Mouse (Mus musculus): Measurements from ENCODE around the gene Olfr1380.
A peak's percentile ranks its signal among the peaks of the same experiment; 100 is the strongest.
"Not testable (repeated sequence)": the region's sequence is repeated elsewhere in the genome, so short reads cannot be mapped to it uniquely, and the experiment has no call there.

Gene Olfr1380

DNA sequence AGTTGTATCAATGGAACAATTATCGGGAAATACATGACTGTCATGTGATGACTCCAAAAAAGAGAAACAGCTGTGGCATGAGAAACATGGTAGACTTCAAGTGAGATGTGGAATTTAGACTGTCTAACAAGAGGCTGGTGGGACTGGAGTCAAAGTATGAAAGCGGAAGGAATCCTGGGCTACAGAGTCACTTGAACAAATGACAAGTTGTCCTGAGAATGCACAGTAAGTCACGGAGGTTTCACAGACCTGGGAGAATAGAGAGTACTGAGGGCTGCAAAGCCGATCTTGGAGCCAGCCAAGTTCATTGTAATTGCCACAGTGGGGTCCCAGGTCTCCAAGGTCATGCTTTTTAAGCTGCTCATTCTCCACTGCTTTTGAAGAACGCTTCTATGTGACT, at the start of gene Olfr1380:
Gene Olfr1380, plus strand, starts transcription at position 301 of the 400 bp plus-strand sequence.
- ATAC-seq (ENCODE audit: low TSS enrichment) = not testable (repeated sequence)

DNA sequence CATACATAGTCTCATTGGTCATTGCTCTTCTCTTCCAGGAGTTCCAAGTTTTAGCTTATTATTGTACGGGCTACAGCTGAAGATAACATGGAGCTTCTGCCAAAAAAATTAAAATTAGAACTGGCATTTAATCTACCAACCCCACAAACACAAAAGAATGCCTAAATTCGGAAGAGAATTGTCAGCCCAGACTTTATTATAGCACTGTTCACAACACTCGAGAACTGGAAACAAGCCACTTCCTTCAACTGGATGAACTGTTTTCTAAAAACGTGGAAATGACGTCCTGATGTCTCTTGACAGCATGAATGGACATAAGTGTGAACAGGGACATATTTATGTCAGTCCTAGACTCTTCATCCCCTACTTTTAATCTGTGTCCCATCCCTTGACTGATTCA, 38.6 kb upstream of the Olfr1380 start:
- ATAC-seq (ENCODE audit: low TSS enrichment) = peak; percentile 78

DNA sequence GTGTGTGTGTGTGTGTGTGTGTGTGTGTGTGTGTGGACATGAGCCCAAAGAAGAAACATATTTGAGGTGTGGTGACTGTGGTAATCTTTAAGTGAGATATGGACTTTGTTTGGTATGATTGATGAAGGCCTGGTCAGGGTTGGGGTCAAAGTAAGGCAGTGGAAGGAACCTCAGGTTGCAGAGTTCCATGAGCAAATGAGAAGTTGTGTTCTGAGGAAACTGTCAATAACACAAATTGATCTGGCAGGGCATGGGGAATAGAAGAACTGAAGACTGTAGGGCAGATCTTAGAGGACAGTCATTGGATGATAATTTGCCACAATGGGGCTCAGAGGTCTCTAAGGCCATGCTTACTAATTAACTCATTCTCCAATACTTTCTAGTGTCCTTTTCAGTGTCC, 37.3 kb upstream of the Olfr1380 start, which contains the start of gene Olfr1383:
Gene Olfr1383, plus strand, starts transcription at position 301 of the 400 bp plus-strand sequence.
- no peak for ATAC-seq (ENCODE audit: low TSS enrichment)

DNA sequence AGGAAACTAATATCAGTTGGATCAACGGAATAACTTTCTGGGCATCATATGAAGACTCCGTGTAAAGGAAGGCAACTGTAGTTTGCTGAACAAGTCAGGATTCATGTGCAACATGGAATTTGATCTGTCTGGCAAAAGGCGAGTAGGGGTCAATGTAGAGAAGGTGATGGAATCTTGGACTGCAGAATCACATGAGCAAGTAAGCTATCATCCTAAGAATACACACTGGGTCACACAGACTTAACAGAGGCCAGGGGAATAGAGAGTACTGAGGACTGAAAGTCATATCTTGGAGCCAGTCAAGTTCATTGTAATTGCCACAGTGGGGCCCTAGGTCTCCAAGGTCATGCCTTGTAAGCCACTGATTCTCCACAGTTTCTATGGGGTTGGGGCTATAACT, 28.7 kb upstream of the Olfr1380 start, which contains the start of gene Olfr1382:
Gene Olfr1382, plus strand, starts transcription at position 301 of the 400 bp plus-strand sequence.
- no peak for ATAC-seq (ENCODE audit: low TSS enrichment)

DNA sequence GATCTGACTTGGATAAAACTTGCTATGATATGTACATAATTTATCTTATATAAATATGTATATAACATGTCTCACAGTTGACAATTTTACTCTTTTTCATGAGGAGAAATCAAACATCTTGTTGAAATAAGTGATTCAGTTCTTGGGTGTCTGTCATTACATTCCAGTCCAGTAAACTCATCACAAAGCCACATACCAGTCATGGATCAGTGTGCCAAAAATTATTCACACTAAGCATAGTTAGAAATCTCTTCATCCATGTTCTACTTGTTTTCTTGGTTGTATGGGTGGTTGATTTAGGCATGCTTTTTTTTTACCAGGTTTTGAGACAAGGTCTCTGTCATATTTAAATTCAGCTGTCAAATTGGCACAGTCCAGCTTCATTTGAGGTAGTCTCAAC, 23.9 kb upstream of the Olfr1380 start:
- ATAC-seq (ENCODE audit: low TSS enrichment) = no peak

DNA sequence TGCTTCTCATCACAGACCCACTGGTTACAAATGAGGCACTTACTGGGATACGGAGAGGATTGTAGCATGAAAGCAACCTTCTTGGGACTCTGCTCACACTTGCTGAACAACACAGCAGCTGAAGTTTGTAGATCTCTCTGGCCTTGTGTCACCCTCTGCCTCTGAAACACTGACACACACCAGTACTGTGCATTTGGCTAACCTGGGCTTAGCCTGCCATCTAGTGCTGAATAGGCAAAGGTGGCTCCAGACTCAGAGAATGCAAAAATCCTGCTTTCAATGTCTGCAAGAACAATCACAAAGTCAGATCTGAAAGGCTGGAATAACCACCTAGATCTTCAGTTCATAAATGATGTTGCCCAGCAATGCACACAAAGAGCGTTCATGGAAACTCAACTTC, 20.0 kb upstream of the Olfr1380 start:
- ATAC-seq (ENCODE audit: low TSS enrichment) = peak; percentile 99

DNA sequence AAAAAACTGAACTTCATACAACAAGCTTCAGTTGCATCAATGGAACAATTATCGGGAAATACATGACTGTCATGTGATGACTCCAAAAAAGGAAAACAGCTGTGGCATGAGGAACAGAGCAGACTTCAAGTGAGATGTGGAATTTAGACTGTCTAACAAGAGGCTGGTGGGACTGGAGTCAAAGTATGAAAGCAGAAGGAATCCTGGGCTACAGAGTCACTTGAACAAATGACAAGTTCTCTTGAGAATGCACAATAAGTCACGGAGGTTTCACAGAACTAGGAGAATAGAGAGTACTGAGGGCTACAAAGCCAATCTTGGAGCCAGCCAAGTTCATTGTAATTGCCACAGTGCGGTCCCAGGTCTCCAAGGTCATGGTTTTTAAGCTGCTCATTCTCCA, 13.5 kb upstream of the Olfr1380 start, which contains the start of gene Olfr1381:
Gene Olfr1381, plus strand, starts transcription at position 301 of the 400 bp plus-strand sequence.
- not testable (repeated sequence) for ATAC-seq (ENCODE audit: low TSS enrichment)

DNA sequence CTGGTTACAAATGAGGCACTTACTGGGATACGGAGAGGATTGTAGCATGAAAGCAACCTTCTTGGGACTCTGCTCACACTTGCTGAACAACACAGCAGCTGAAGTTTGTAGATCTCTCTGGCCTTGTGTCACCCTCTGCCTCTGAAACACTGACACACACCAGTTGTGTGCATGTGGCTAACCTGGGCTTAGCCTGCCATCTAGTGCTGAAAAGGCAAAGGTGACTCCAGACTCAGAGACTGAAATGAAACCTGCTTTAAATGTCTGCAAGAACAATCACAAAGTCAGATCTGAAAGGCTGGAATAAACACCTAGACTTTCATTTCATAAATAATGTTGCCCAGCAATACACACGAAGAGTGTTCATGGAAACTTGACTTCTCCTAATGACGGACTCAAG, 2.6 kb upstream of the Olfr1380 start:
- ATAC-seq (ENCODE audit: low TSS enrichment) = peak; percentile 73; the same call in 1 of the 2 replicates

DNA sequence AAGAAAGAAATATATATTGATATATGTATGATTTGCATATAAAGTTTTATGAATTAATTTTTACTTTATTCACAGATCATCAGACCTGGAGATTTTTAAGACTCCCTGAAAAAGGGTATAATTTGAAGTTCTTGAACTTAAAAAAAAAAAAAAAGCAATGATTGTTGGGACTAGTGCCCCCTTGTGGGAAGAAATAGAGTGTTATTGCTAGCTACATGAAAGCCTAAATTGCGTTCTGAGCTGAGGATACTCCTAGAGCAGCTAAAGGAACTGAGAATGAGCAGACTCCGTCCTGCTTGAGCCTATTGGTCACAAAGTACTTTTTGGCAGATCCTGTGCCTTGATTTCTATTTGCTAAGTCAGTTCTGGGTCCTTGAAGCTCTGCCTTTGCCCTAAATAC, 18.4 kb downstream of the Olfr1380 start:
- peak; percentile 52; the same call in 1 of the 2 replicates for ATAC-seq (ENCODE audit: low TSS enrichment)

DNA sequence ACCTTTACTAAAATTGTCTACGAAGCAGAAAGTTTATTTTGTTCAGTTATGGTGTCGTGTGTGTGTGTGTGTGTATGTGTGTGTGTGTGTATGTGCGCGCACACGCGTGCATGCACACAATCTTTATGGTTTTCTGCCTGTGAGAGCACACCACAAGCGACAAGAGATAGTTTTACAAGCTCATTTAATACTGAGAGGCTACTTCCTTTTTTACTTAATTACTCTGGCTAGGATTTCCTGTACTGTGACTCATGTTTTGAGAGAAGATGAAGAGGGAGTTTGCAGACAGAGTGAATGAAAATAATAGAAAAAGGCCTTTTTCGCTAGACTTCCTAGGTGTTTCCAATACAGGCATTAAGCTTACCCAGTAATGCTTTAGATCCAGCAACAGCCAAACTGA, 23.8 kb downstream of the Olfr1380 start:
- ATAC-seq (ENCODE audit: low TSS enrichment) = not testable (repeated sequence)

DNA sequence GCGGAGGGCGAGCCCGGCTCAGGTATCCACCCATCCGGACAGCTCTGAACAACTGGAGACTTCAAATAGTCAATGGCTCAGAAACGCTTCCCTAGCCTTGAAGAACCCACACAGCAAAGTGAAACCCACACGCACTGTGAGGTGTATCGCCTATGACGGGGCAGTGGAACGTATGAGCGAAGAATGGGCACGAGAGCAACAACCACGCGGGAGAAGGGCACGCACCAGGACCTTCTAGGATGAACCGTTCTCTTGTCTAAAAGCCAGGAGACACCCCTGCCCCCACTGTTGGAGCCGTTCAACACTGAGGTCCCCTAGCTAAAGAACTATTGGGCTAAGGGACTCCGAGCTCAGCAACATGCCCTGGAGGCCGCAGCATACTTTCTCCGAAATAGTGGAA, 33.5 kb downstream of the Olfr1380 start:
- no peak for ATAC-seq (ENCODE audit: low TSS enrichment)

DNA sequence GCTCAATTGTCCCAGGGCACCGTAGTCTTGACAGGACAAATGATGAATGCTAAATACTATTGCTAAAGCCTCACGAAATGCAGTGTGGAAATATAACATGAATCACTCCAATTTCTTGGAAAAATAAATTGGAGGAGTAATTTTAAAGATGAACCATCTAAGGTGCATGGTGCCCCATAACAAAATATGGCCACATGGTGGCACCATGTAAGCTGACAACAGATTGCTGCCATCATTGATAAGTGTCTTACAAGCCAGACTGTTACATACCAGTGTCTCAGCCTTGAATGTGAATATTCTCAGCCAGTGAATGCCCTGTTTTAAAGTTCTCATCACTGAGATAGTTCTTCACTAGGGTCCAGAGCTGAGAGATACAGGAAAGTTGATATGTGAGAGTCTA, 40.5 kb downstream of the Olfr1380 start:
- peak; percentile 77 for ATAC-seq (ENCODE audit: low TSS enrichment)

DNA sequence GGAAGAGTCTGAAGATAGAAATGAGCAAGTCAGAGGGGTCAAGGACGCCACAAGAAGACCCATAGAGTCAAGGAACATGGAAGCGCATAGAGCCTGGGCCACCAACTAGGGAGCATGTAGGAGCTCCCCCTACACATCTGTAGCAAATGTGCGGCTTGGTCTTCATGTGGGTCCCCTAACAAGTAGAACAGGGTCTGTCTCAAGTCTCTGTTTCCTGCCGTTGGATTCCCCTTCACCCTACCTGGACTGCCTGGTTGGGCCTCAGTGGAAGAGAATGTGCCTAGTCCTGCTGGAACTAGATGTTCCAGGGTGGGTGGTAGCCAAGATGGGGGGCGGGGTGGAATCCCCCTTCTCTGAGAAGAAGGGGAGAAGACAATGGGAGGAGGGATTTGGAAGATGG, 51.6 kb downstream of the Olfr1380 start:
- not testable (repeated sequence) for ATAC-seq (ENCODE audit: low TSS enrichment)

DNA sequence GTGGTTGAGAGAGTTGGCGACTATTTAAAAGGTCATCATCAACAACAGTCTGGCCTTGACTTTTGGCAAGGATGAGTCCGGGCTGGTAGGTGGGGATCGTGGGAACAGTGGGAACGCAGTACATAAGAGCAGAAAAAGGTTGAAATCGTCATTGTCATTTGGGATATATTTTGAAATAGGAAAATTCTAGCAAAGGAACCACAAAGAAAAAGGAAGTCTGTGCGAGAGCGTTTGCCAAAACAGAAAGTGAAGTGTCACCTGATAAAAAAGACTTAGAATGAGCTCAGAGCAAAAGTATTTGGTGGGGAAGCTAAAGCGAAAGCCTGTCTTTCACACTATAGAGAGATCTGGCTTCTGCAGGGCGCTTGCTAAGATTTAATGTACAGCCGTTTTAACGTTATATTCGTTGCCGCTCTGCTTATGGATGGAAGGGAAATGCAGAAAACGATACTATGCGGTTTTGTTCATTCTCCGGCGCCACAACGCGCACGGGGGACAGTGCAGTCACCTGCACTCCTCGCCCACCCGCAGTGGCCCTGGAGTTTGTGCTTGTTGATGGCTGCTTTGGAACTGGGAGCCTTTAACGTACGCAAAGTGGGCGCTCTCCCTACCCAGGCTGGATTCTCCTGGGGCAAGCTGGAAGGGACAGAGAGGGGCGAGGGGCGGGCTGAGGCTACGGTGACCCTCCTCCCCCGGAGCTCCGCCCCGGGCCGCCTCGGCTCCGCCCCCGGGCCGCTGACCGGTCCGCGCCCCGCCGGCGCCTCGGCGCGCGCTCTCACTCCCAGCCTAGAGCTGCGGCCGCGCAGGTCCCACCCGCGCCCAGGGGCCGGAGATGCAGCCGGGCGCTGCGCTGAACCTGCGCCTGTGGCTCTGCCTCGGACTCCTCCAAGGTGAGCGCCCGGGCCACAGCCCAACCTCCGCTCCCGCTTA, 52.5 kb downstream of the Olfr1380 start, which contains the start of gene Flt4:
Gene Flt4, plus strand, starts transcription at position 326 of the 930 bp plus-strand sequence.
- ATAC-seq (ENCODE audit: low TSS enrichment) = peak; percentile 55

DNA sequence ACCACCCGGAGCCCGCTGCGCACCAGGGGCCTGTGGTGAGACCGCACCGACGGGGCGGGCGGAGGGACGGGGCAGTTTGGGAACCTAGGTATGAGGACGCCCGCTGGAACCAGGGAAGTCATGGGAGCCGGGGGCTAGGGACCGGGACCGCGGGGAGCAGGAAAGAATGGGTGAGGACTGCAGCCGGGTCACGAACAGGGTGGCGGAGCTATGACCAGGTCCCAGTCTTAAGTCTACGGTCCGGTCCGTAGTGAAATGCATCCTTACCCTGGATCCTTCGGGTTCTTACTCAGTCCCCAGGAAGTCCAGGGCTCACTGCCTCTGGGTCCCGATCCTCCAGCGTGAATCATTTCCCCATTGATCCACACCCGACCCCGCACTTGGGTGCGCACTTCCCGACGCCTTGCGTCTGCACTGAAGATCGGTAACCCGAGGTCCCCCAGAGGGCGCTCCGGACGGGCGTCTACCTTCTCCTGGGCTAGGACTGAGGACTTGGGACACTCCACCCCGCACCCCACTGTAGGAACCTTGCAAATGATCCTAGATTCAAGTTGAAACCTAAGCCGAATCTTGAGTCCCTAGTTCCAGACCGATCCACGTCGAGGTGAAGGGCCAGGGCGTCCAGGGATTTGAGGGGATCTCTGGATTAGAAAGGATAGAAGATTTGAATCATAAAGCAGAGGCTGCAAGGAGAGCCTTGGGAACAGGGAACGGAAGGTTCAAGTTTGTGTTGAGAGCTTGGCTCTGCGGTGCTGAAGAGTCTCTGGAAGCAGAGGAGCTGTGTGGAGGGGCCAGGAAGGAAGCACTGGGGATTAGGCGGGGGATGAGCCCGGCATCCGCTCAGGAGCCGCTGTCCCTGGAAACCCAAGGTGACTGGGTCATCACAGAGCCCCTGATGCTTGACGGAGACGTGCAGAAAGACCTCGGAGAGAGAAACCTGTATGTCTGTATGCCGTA, 53.5 kb downstream of the Olfr1380 start:
- ATAC-seq (ENCODE audit: low TSS enrichment) = peak; percentile 23; the same call in 1 of the 2 replicates

DNA sequence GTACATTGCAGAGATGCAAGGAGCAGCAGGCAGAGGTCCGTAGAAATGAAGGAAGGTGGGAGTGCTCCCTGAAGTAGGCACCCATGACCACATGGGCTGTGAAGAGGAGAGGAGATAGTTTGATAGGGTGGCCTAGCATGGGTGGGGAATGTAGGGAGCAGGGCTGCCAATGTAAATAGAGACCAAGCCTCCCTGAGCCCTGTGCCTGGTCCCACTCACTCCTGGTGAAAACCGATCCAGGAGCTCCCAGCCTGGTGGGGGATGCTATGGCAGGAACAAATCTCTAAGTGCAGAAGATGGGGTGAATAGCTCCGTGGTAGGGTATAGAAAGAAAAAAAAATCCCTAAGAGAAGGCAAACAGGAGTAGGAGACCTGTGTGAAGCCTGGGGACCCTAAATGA, 54.7 kb downstream of the Olfr1380 start:
- ATAC-seq (ENCODE audit: low TSS enrichment) = not testable (repeated sequence)

DNA sequence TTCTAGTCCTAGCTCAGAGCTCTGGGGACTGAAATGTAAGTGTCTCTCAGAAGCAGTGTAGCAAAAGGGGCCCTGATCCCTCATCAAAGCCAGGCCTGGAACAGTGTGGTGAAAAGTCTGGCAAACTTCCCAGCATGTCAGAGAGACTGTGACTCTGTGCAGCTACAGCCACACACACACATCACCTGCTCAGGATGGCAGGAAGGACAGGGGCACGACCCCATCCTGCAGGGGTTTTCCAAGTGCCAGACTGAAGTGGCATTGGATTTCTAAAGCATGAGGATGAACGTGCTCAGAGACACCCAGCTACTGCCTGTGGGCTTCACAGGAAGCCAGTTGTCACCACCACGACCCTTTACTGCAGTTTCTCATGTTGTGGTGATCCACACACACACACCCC, 55.5 kb downstream of the Olfr1380 start:
- no peak for ATAC-seq (ENCODE audit: low TSS enrichment)

DNA sequence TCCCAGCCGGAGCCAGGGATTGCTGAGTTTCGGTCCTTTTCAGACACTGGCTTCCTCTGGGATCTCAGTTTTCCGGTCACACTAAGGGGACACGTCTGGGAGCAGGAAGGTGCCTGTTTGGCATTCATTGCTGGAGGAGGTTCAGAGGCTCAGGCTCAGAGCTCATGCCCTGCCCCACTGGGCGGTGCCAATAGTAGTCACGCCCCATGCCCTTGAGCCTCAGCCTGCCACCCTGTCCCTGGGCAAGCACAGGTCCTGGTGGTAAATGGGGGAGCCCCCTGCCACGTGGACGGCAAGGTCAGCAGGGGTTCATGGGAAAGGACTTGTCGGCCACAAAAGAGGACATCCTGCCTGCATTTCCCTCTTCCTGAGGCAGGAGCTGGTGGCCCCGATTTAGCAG, 56.7 kb downstream of the Olfr1380 start:
- no peak for ATAC-seq (ENCODE audit: low TSS enrichment)

Measured in frontal cortex, adult (tissue).